Mouse (Mus musculus): ENCODE results near the gene Ldlrad2. TPM values are rescaled to one million over a fixed set of nuclear protein-coding genes. Genes with fewer than 3 reads are reported as not detected.

Ldlrad2 gene
- total and polyA plus RNA-seq, 2 experiments from 2014 or later: not detected

GRCm38 (mm10) chr4:137525426-137525825 lies 48.9 kb downstream of the Ldlrad2 start:
- TF ChIP-seq EP300 (IDR thresholded peaks at IDR 0.05; ENCODE audit: low read depth): no peak
- no peak for TF ChIP-seq CTCF (IDR thresholded peaks at IDR 0.05; ENCODE audit: low read depth)
- Histone ChIP-seq H3K27me3 (ENCODE audit: control insufficient read depth, insufficient read depth, low read length) (no peaks in the 10 kb centered on the region), H3K36me3 (replicated peaks; ENCODE audit: control insufficient read depth, insufficient read depth, low read length) (peaks cover 99% of the 10 kb centered on the region), H3K27ac (ENCODE audit: low read depth) (no peak overlapping the region), H3K4me1 (ENCODE audit: control insufficient read depth, insufficient read depth) (no peaks in the 10 kb centered on the region), H3K4me2 (ENCODE audit: low read depth, low read length) (no peak overlapping the region), H3K4me3 (ENCODE audit: low read depth, low read length) (no peak overlapping the region), H3K9ac (replicated peaks; ENCODE audit: low read depth, low read length) (no peak overlapping the region), H3K9me3 (replicated peaks; ENCODE audit: control insufficient read depth, low read length) (no peaks in the 10 kb centered on the region)
- DNase-seq (ENCODE audit: low spot score) (no peak), ATAC-seq (ENCODE audit: insufficient read depth, low read depth) (no peak)
- 88% methylated on average over 1 of the region's 1 CpGs for WGBS

Small RNA genes within 50 kb of the gene (microRNA-seq; reads per million reads assigned to microRNA genes)
- 7.9 reads per million, percentile 27 among the genes with 10 or more reads in this experiment for gene Mir7018

Other genes with a start within 250 kb of the Ldlrad2 start
- 295 and 311 TPM in 2 replicates for gene Cdc42, start 216.8 kb downstream of the Ldlrad2 start, total RNA-seq (2014; rRNA removed; ENCODE audit: low replicate concordance)
- gene Cdc42, start 216.8 kb downstream of the Ldlrad2 start, polyA plus RNA-seq (2015; fragmentation: Nextera tagmentation; extraction: Ambion mirVana): 395 and 397 TPM in 2 replicates
- gene Cela3a, start 164.8 kb downstream of the Ldlrad2 start, total RNA-seq (2014; rRNA removed; ENCODE audit: low replicate concordance): not detected in 2 replicates
- not detected in 2 replicates for gene Cela3a, start 164.8 kb downstream of the Ldlrad2 start, polyA plus RNA-seq (2015; fragmentation: Nextera tagmentation; extraction: Ambion mirVana)
- not detected in 2 replicates for gene Cela3b, start 144.0 kb downstream of the Ldlrad2 start, total RNA-seq (2014; rRNA removed; ENCODE audit: low replicate concordance)
- not detected in 2 replicates for gene Cela3b, start 144.0 kb downstream of the Ldlrad2 start, polyA plus RNA-seq (2015; fragmentation: Nextera tagmentation; extraction: Ambion mirVana)
- not detected in 2 replicates for gene 1700013G24Rik, start 121.3 kb downstream of the Ldlrad2 start, total RNA-seq (2014; rRNA removed; ENCODE audit: low replicate concordance)
- gene 1700013G24Rik, start 121.3 kb downstream of the Ldlrad2 start, polyA plus RNA-seq (2015; fragmentation: Nextera tagmentation; extraction: Ambion mirVana): not detected in 2 replicates
- gene Hspg2, start 105.8 kb downstream of the Ldlrad2 start, total RNA-seq (2014; rRNA removed; ENCODE audit: low replicate concordance): 473 and 516 TPM in 2 replicates
- gene Hspg2, start 105.8 kb downstream of the Ldlrad2 start, polyA plus RNA-seq (2015; fragmentation: Nextera tagmentation; extraction: Ambion mirVana): 41.2 and 42.4 TPM in 2 replicates
- gene Usp48, start 19.2 kb upstream of the Ldlrad2 start, total RNA-seq (2014; rRNA removed; ENCODE audit: low replicate concordance): 36.7 and 42.9 TPM in 2 replicates
- gene Usp48, start 19.2 kb upstream of the Ldlrad2 start, polyA plus RNA-seq (2015; fragmentation: Nextera tagmentation; extraction: Ambion mirVana): 16.3 and 16.4 TPM in 2 replicates
- 16.9 and 17.7 TPM in 2 replicates for gene Rap1gap, start 90.2 kb upstream of the Ldlrad2 start, total RNA-seq (2014; rRNA removed; ENCODE audit: low replicate concordance)
- gene Rap1gap, start 90.2 kb upstream of the Ldlrad2 start, polyA plus RNA-seq (2015; fragmentation: Nextera tagmentation; extraction: Ambion mirVana): 9.6 and 10.4 TPM in 2 replicates
- gene Alpl, start 221.8 kb upstream of the Ldlrad2 start, total RNA-seq (2014; rRNA removed; ENCODE audit: low replicate concordance): 1.9 and 2.4 TPM in 2 replicates
- gene Alpl, start 221.8 kb upstream of the Ldlrad2 start, polyA plus RNA-seq (2015; fragmentation: Nextera tagmentation; extraction: Ambion mirVana): 2.2 and 2.3 TPM in 2 replicates

All from heart, postnatal 0 days (tissue).